Mouse (Mus musculus): ENCODE data around the gene Hba-a2. TPM values are rescaled to one million over a fixed set of nuclear protein-coding genes. Genes with fewer than 3 reads are reported as not detected.
A peak's percentile ranks its signal among the peaks of the same experiment; 100 is the strongest.
"Not testable (repeated sequence)": the region's sequence is repeated elsewhere in the genome, so short reads cannot be mapped to it uniquely, and the experiment has no call there.

Hba-a2 gene
- 121,851 and 123,321 TPM in 2 replicates for polyA plus RNA-seq (2016; fragmentation: Nextera tagmentation; extraction: Ambion mirVana)

GRCm38 (mm10) chr11:32296203-32296602 lies at the start of gene Hba-a2:
TSS of gene Hba-a2 (plus strand) at chr11:32296489.
- H3K4me1 ChIP-seq, result peaks cover 65% of the 10 kb centered on the region
- peak within 1 kb of the TSS; percentile 97 for H3K27ac ChIP-seq
- WGBS (ENCODE audit: insufficient replicate concordance), result no CpG with 5 or more reads among the region's 4 CpGs
- H3K27me3 ChIP-seq (replicated peaks); H3K9me3 ChIP-seq (replicated peaks): not testable (repeated sequence)
- H3K4me2 ChIP-seq, result peak within 1 kb of the TSS; percentile 64
- H3K36me3 ChIP-seq, result peaks cover 30% of the 10 kb centered on the region
- H3K9ac ChIP-seq, result peak within 1 kb of the TSS; percentile 84
- ATAC-seq, result peak; percentile 83
- H3K4me3 ChIP-seq, result peak within 1 kb of the TSS; percentile 59

DNA sequence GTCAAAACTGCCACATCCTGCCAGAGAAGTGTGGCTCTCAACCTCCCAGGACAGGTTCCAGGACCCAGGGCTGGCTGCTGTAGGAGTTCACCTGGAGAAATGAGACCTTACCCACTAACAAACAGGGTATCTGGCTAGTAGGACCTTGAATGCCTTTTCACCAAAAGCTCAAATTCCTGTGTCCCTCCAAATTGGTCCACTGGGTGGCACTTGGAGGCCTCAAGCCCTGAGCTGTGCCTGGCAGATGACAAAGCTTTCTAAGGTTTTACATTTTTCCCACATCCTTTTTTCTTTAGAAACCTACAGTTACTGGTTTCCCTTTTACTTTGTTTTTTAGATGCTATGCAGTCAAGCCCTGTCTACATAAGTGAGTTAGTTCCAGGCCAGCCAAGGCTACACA lies 49.2 kb upstream of the Hba-a2 start:
- no peak overlapping the region for H3K4me3 ChIP-seq
- H3K9ac ChIP-seq, result peak overlapping the region; percentile 74
- H3K36me3 ChIP-seq, result peaks cover 83% of the 10 kb centered on the region
- ATAC-seq, result no peak
- peak overlapping the region; percentile 99 for H3K27ac ChIP-seq
- H3K27me3 ChIP-seq (replicated peaks), result no peaks in the 10 kb centered on the region
- H3K9me3 ChIP-seq (replicated peaks), result no peaks in the 10 kb centered on the region
- H3K4me2 ChIP-seq, result peak overlapping the region; percentile 22
- H3K4me1 ChIP-seq, result peaks cover 94% of the 10 kb centered on the region

DNA sequence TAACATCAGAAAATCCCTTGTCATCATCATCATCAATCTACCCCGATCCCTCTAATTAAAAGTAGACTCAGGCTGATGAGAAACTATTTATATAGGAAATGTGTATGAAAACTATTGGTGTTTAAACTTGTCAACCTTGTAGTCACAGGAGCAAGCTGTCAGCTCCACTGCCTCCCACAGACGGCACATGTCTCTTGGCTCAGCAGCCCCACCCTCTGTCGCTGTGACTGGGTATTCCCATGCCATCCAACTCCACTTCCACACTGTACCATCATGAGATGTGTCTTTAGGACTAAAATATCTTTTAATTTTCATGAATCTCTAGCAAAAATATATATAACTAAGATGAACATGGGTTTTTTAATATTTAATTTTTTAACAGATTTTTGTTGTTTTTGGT lies 47.9 kb upstream of the Hba-a2 start:
- Histone ChIP-seq H3K9me3 (replicated peaks) (no peaks in the 10 kb centered on the region), H3K4me2 (no peak overlapping the region), H3K9ac (peak overlapping the region; percentile 74), H3K4me3 (no peak overlapping the region), H3K4me1 (peaks cover 93% of the 10 kb centered on the region), H3K27ac (peak overlapping the region; percentile 99), H3K36me3 (peaks cover 84% of the 10 kb centered on the region), H3K27me3 (replicated peaks) (no peaks in the 10 kb centered on the region)
- ATAC-seq, result no peak
- WGBS (ENCODE audit: insufficient replicate concordance), result 68% methylated on average over 3 of the region's 3 CpGs

DNA sequence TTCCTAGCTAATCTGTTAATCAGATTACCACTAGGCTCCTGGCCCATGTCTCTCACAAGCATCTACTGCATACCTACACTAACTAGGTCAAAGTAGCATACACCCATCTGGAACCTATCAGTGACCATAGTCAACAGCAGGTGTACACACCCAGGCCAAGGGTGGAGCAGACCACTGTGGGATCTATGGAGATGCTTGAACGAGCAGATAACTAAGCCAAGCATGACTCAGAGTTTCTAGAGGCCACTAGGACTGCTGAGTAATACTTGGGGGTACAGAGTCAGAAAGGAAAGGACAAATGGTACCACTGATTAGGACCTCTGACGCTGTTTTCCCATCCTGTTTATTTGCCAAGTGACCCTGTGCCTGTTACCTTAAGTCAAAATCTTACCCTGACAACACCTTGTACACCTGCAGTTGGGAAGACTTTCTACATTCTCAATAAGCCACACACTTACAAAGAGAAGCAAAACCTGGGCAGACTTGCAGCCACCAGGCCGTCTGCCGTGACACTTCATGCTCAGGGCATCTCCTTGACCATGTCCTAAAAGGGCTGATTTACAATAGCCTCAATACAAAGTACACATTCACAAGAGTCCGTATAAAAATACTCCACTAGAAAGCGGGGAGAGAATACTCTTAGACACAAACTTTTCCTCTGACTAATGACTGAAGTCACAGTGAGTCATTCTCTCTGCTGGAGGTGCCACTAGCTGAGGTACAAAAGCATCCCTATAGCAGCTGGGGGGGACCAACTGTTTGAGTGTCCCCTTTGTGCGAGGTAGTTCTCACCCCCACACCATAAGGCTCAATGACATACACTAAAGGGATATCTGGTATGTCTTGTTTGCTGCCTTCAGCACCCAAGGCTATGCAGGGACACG lies 45.2 kb upstream of the Hba-a2 start:
- H3K4me3 ChIP-seq, result no peak overlapping the region
- ATAC-seq, result peak; percentile 99
- WGBS (ENCODE audit: insufficient replicate concordance), result 49% methylated on average over 8 of the region's 8 CpGs
- H3K4me2 ChIP-seq, result peak overlapping the region; percentile 35
- no peaks in the 10 kb centered on the region for H3K9me3 ChIP-seq (replicated peaks)
- peaks cover 97% of the 10 kb centered on the region for H3K4me1 ChIP-seq
- no peaks in the 10 kb centered on the region for H3K27me3 ChIP-seq (replicated peaks)
- peak overlapping the region; percentile 80 for H3K9ac ChIP-seq
- peak overlapping the region; percentile 99 for H3K27ac ChIP-seq
- H3K36me3 ChIP-seq, result peaks cover 88% of the 10 kb centered on the region

- H3K4me3 ChIP-seq, result no peak overlapping the region
- peaks cover 96% of the 10 kb centered on the region for H3K4me1 ChIP-seq
- H3K9ac ChIP-seq, result peak overlapping the region; percentile 80
- no peaks in the 10 kb centered on the region for H3K9me3 ChIP-seq (replicated peaks)
- no peak for ATAC-seq
- H3K4me2 ChIP-seq, result no peak overlapping the region
- 94% methylated on average over 1 of the region's 1 CpGs for WGBS (ENCODE audit: insufficient replicate concordance)
- peak overlapping the region; percentile 99 for H3K27ac ChIP-seq
- peaks cover 68% of the 10 kb centered on the region for H3K36me3 ChIP-seq
- H3K27me3 ChIP-seq (replicated peaks), result no peaks in the 10 kb centered on the region
Measured at GRCm38 (mm10) chr11:32253121-32253520, 43.2 kb upstream of the Hba-a2 start.

- peak overlapping the region; percentile 59 for H3K4me2 ChIP-seq
- H3K4me1 ChIP-seq, result peaks cover 92% of the 10 kb centered on the region
- no peaks in the 10 kb centered on the region for H3K27me3 ChIP-seq (replicated peaks)
- peak; percentile 100 for ATAC-seq
- H3K36me3 ChIP-seq, result peaks cover 67% of the 10 kb centered on the region
- H3K27ac ChIP-seq, result peak overlapping the region; percentile 99
- 39% methylated on average over 1 of the region's 1 CpGs for WGBS (ENCODE audit: insufficient replicate concordance)
- H3K4me3 ChIP-seq, result peak overlapping the region; percentile 14; the same call in 1 of the 2 replicates
- no peaks in the 10 kb centered on the region for H3K9me3 ChIP-seq (replicated peaks)
- peak overlapping the region; percentile 80 for H3K9ac ChIP-seq
Measured at GRCm38 (mm10) chr11:32256146-32256545, 40.1 kb upstream of the Hba-a2 start.

DNA sequence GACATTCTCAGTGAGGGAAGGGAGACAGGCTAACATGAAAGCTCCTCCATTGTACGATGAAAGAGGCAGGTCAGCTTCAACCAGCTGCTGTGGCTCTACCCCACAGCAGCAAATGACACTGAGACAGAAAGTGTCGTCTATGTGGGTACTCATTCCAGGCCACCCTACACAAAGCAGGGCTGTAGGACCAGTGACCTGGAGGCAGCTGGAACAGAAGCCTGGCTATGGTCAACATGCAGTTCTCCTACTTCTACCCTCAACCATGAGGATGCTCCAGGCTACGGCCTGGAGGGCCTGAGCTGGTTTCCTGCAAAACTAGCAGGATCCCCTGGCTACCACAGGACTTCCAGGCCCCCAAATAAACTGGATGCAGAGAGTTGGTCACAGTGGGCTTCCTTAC lies 39.7 kb upstream of the Hba-a2 start:
- H3K4me2 ChIP-seq, result peak overlapping the region; percentile 59
- H3K27ac ChIP-seq, result peak overlapping the region; percentile 99
- H3K36me3 ChIP-seq, result peaks cover 68% of the 10 kb centered on the region
- ATAC-seq, result no peak
- peak overlapping the region; percentile 9; the same call in 1 of the 2 replicates for H3K4me3 ChIP-seq
- no peaks in the 10 kb centered on the region for H3K9me3 ChIP-seq (replicated peaks)
- no peaks in the 10 kb centered on the region for H3K27me3 ChIP-seq (replicated peaks)
- peaks cover 89% of the 10 kb centered on the region for H3K4me1 ChIP-seq
- peak overlapping the region; percentile 80 for H3K9ac ChIP-seq
- 44% methylated on average over 3 of the region's 3 CpGs for WGBS (ENCODE audit: insufficient replicate concordance)

GRCm38 (mm10) chr11:32262674-32263415 lies 33.4 kb upstream of the Hba-a2 start:
- peak overlapping the region; percentile 70 for H3K9ac ChIP-seq
- H3K9me3 ChIP-seq (replicated peaks), result no peaks in the 10 kb centered on the region
- peaks cover 49% of the 10 kb centered on the region for H3K36me3 ChIP-seq
- H3K27me3 ChIP-seq (replicated peaks), result no peaks in the 10 kb centered on the region
- no peak overlapping the region for H3K4me3 ChIP-seq
- WGBS (ENCODE audit: insufficient replicate concordance), result 71% methylated on average over 10 of the region's 10 CpGs
- peaks cover 79% of the 10 kb centered on the region for H3K4me1 ChIP-seq
- H3K27ac ChIP-seq, result peak overlapping the region; percentile 99
- ATAC-seq, result no peak
- no peak overlapping the region for H3K4me2 ChIP-seq

DNA sequence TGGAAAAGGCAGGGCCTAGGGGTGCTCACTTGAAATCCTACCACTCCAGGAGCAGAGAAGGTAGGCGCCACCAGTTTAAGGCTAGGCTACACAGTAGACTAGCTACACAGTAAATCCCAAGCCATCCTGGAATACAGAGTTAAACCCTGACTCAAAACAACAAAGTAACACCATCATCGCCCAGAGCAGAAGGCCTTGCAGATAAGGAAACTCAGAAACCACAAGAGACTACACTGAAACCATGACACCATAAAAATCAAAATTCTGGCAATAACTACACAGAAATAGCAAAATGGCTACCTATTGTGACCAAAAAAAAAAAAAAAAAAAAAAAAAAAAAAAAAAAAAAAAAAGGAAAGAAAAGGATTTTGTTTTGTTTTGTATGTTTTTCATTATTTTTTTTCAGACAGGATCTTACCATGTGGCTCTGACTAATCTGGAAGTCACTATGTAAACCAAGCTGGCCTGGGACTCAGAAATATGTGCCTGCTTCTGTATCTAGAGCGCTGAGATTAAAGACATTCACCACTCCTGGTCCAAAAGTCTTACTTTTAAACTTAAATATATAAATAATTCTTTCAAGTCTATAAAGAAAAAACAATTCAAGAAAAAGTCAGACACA lies 31.1 kb upstream of the Hba-a2 start:
- H3K9me3 ChIP-seq (replicated peaks), result no peaks in the 10 kb centered on the region
- H3K4me1 ChIP-seq, result peaks cover 85% of the 10 kb centered on the region
- H3K4me2 ChIP-seq, result peak overlapping the region; percentile 81
- H3K27ac ChIP-seq, result peak overlapping the region; percentile 99
- peak overlapping the region; percentile 0; the same call in 1 of the 2 replicates for H3K4me3 ChIP-seq
- H3K36me3 ChIP-seq, result peaks cover 35% of the 10 kb centered on the region
- H3K27me3 ChIP-seq (replicated peaks), result no peaks in the 10 kb centered on the region
- peak overlapping the region; percentile 75 for H3K9ac ChIP-seq
- peak; percentile 77 for ATAC-seq
- WGBS (ENCODE audit: insufficient replicate concordance), result 38% methylated on average over 3 of the region's 3 CpGs

DNA sequence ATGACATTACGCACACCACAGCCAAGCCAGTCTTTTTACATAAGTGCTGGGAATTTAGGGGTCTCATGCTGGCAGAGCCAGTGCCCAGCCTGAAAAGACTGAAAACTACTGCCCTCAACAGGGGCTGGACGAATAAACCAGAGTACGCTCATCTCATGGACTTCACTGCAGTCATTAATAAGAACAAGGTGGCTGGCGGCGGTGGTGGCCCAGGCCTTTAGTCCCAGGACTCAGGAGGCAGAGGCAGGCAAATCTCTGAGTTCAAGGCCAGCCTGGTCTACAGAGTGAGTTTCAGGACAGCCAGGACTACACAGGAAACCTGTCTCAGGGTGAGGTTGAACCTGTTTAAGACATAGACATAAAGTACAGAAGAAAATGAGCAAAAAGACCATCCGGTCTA lies 30.1 kb upstream of the Hba-a2 start:
- peak overlapping the region; percentile 7; the same call in 1 of the 2 replicates for H3K4me3 ChIP-seq
- H3K9me3 ChIP-seq (replicated peaks), result no peaks in the 10 kb centered on the region
- H3K27ac ChIP-seq, result peak overlapping the region; percentile 99
- H3K36me3 ChIP-seq, result peaks cover 25% of the 10 kb centered on the region
- no peaks in the 10 kb centered on the region; the same call in 1 of the 2 replicates for H3K27me3 ChIP-seq (replicated peaks)
- H3K9ac ChIP-seq, result peak overlapping the region; percentile 75
- no peak for ATAC-seq
- peak overlapping the region; percentile 81 for H3K4me2 ChIP-seq
- peaks cover 84% of the 10 kb centered on the region for H3K4me1 ChIP-seq
- 82% methylated on average over 6 of the region's 6 CpGs for WGBS (ENCODE audit: insufficient replicate concordance)

GRCm38 (mm10) chr11:32266776-32267175 lies 29.5 kb upstream of the Hba-a2 start:
- H3K27me3 ChIP-seq (replicated peaks), result peaks cover under 1% of the 10 kb centered on the region; the same call in 1 of the 2 replicates
- H3K4me3 ChIP-seq, result peak overlapping the region; percentile 81
- H3K4me1 ChIP-seq, result peaks cover 87% of the 10 kb centered on the region
- H3K4me2 ChIP-seq, result peak overlapping the region; percentile 81
- H3K9me3 ChIP-seq (replicated peaks), result no peaks in the 10 kb centered on the region
- H3K9ac ChIP-seq, result peak overlapping the region; percentile 99
- peaks cover 21% of the 10 kb centered on the region for H3K36me3 ChIP-seq
- WGBS (ENCODE audit: insufficient replicate concordance), result 26% methylated on average over 6 of the region's 6 CpGs
- peak overlapping the region; percentile 99 for H3K27ac ChIP-seq
- ATAC-seq, result no peak
